Mouse (Mus musculus) kidney, adult 2 months (tissue): ENCODE data around the gene Sbf1. TPM values are rescaled to one million over a fixed set of nuclear protein-coding genes. Genes with fewer than 3 reads are reported as not detected.

ENCODE experiments used
- DNase-seq: peaks from one replicate; pipeline ENCODE4 v3.0.0; 2021
- H3K27ac ChIP-seq: fragments of 200-500 bp; 2 replicates; pipeline ENCODE4 v1.5.1; 2012; ENCODE audit warnings: low read depth, low read length, control low read depth, inconsistent platforms; ENCODE audit not compliant: insufficient read depth
- H3K27me3 ChIP-seq: fragments of 200-500 bp; replicated peaks from 2 replicates; pipeline ENCODE4 v1.6.1; 2012; ENCODE audit warnings: mild to moderate bottlenecking, moderate library complexity, low read length, inconsistent platforms; ENCODE audit not compliant: control insufficient read depth, insufficient read depth
- H3K36me3 ChIP-seq: fragments of 200-500 bp; 2 replicates; pipeline ENCODE4 v1.6.1; 2012; ENCODE audit warnings: mild to moderate bottlenecking, moderate library complexity, low read length, inconsistent platforms; ENCODE audit not compliant: control insufficient read depth, insufficient read depth
- H3K4me1 ChIP-seq: fragments of 200-500 bp; 2 replicates; pipeline ENCODE4 v1.6.1; 2011; ENCODE audit warnings: low read length; ENCODE audit not compliant: control insufficient read depth, insufficient read depth
- H3K4me3 ChIP-seq: fragments of 200-500 bp; 2 replicates; pipeline ENCODE4 v1.5.1; 2011; ENCODE audit warnings: mild to moderate bottlenecking, low read depth, low read length, control low read depth; ENCODE audit not compliant: insufficient read depth
- CTCF ChIP-seq: fragments of 200-500 bp; conservative IDR thresholded peaks from 2 replicates; pipeline ENCODE4 v1.5.1; 2011; ENCODE audit warnings: low read depth, mild to moderate bottlenecking, control low read depth, low read length, moderate library complexity, mixed read lengths; ENCODE audit not compliant: insufficient read depth, insufficient read length
- POLR2A ChIP-seq: fragments of 200-500 bp; IDR thresholded peaks from one replicate; pipeline ENCODE4 v1.6.1; 2011; ENCODE audit warnings: low read depth, low read length, control low read depth
- WGBS: fragments of 180-500 bp; shearing (Covaris S2); methylation state at CpG from one replicate; pipeline ENCODE4 v1.1.7; 2018; 5-methylcytosine and 5-hydroxymethylcytosine counted together
- polyA plus RNA-seq: library from polyadenylated mRNA; depleted of rRNA; stranded (reverse); fragments of >200 nt; gene quantifications from 2 replicates; pipeline ENCODE4 v1.2.3, GENCODE M21; 2012

Sbf1 gene
- polyA plus RNA-seq, 1 experiment = 174 TPM

- Histone ChIP-seq H3K36me3 (no peaks in the 10 kb centered on the region), H3K27ac (no peak overlapping the region), H3K4me3 (no peak overlapping the region), H3K4me1 (no peaks in the 10 kb centered on the region; the same call in 1 of the 2 replicates), H3K27me3 (no peaks in the 10 kb centered on the region)
- 82% methylated on average over 8 of the region's 8 CpGs for WGBS
- TF ChIP-seq POLR2A (no peak), CTCF (no peak)
- DNase-seq = no peak
These were observed 6.2 kb upstream of the Sbf1 start for GRCm38 (mm10) chr15:89321264-89321663.

GRCm38 (mm10) chr15:89316146-89316545, 1.0 kb upstream of the Sbf1 start:
- TF ChIP-seq POLR2A = no peak
- TF ChIP-seq CTCF = peak; percentile 31; the same call in 1 of the 2 replicates
- Histone ChIP-seq H3K4me1 (peaks cover 23% of the 10 kb centered on the region), H3K27me3 (no peaks in the 10 kb centered on the region), H3K27ac (no peak overlapping the region), H3K4me3 (no peak overlapping the region), H3K36me3 (no peaks in the 10 kb centered on the region)
- WGBS = 81% methylated on average over 11 of the region's 11 CpGs
- peak; percentile 41 for DNase-seq

GRCm38 (mm10) chr15:89314511-89315189, 461 bp downstream of the Sbf1 start:
- Histone ChIP-seq H3K27me3 (no peaks in the 10 kb centered on the region), H3K27ac (no peak overlapping the region), H3K36me3 (no peaks in the 10 kb centered on the region), H3K4me1 (peaks cover 32% of the 10 kb centered on the region), H3K4me3 (peak overlapping the region; percentile 97)
- TF ChIP-seq POLR2A = no peak
- no peak for TF ChIP-seq CTCF
- under 1% methylated on average over 58 of the region's 58 CpGs for WGBS
- DNase-seq = peak; percentile 27

- H3K4me3 ChIP-seq = peak overlapping the region; percentile 97
- TF ChIP-seq POLR2A = no peak
- TF ChIP-seq CTCF = no peak
- peaks cover 32% of the 10 kb centered on the region for H3K4me1 ChIP-seq
- no peaks in the 10 kb centered on the region for H3K36me3 ChIP-seq
- no peak overlapping the region for H3K27ac ChIP-seq
- 22% methylated on average over 3 of the region's 3 CpGs for WGBS
- DNase-seq = no peak
- H3K27me3 ChIP-seq = no peaks in the 10 kb centered on the region
These were observed 1.0 kb downstream of the Sbf1 start for GRCm38 (mm10) chr15:89314107-89314506.

GRCm38 (mm10) chr15:89313359-89313758, 1.8 kb downstream of the Sbf1 start:
- DNase-seq = no peak
- 54% methylated on average over 4 of the region's 4 CpGs for WGBS
- H3K27me3 ChIP-seq = no peaks in the 10 kb centered on the region
- peaks cover 35% of the 10 kb centered on the region for H3K4me1 ChIP-seq
- no peaks in the 10 kb centered on the region for H3K36me3 ChIP-seq
- TF ChIP-seq CTCF (no peak), POLR2A (no peak)
- H3K27ac ChIP-seq = no peak overlapping the region
- no peak overlapping the region for H3K4me3 ChIP-seq

GRCm38 (mm10) chr15:89309962-89310498, 5.1 kb downstream of the Sbf1 start:
- Histone ChIP-seq H3K27me3 (no peaks in the 10 kb centered on the region), H3K27ac (no peak overlapping the region), H3K36me3 (no peaks in the 10 kb centered on the region), H3K4me3 (no peak overlapping the region), H3K4me1 (peaks cover 31% of the 10 kb centered on the region)
- TF ChIP-seq POLR2A = no peak
- no peak for TF ChIP-seq CTCF
- no peak for DNase-seq
- WGBS = 23% methylated on average over 6 of the region's 6 CpGs

GRCm38 (mm10) chr15:89308406-89309139, 6.5 kb downstream of the Sbf1 start:
- 76% methylated on average over 7 of the region's 7 CpGs for WGBS
- Histone ChIP-seq H3K4me1 (peaks cover 24% of the 10 kb centered on the region), H3K4me3 (no peak overlapping the region), H3K27me3 (no peaks in the 10 kb centered on the region), H3K27ac (no peak overlapping the region), H3K36me3 (no peaks in the 10 kb centered on the region)
- no peak for DNase-seq
- no peak for TF ChIP-seq CTCF
- TF ChIP-seq POLR2A = no peak
